Mouse (Mus musculus) liver, postnatal 0 days (tissue): Measurements from ENCODE around the gene Igf2bp3.

ENCODE experiments used
- CTCF ChIP-seq: sonication (generic); IDR thresholded peaks from 2 replicates; pipeline ENCODE4 v1.5.1; 2016; ENCODE audit warnings: antibody characterized with exemption, low read depth
- EP300 ChIP-seq: IDR thresholded peaks from 2 replicates; pipeline ENCODE4 v1.6.1; 2016; ENCODE audit warnings: antibody characterized with exemption, low read depth, mild to moderate bottlenecking

DNA sequence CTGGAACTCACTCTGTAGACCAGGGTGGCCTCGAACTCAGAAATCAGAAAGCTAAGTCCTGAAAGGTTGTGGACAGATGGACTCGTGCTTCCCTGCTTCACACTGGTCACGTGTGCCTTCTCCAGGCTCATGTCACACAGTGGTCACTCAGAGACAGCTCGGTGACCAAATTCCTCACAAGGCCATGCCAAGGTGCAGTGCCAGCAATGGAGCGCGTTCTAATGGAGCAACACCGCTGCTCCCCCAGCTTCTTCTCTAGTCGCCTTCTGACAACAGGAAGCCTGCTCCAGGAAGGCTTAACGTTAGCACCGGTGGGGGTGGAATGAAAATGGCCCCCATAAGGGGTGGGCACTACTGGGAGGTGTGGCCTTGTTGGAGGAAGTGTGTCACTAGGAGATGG, 119.8 kb downstream of the Igf2bp3 start:
- TF ChIP-seq CTCF (no peak), EP300 (no peak)
